Mouse (Mus musculus): ENCODE measurements at regions not wholly inside any gene's neighbourhood (a gene's known extent, or its start where the extent isn't known, plus 50 kb on each side); places are given as distances from the start of the nearest gene placed in this dataset.

- peak; percentile 22 to 34 for DNase-seq (ENCODE audit: low spot score in 2 of 2)
Measured at GRCm38 (mm10) chr9:41697611-41698467, 426.3 kb downstream of the Sorl1 start.

- no peak for DNase-seq (ENCODE audit: low spot score in 2 of 2)
Measured at GRCm38 (mm10) chr9:41697160-41697559, 426.9 kb downstream of the Sorl1 start.

- DNase-seq (ENCODE audit: low spot score in 2 of 2) = no peak
Measured at GRCm38 (mm10) chr9:41682911-41683310, 441.2 kb downstream of the Sorl1 start.

GRCm38 (mm10) chr9:41675656-41676055 is 448.4 kb downstream of the Sorl1 start:
- no peak for DNase-seq (ENCODE audit: low spot score in 2 of 2)

GRCm38 (mm10) chr9:41672958-41673357 is 451.1 kb downstream of the Sorl1 start:
- no peak for DNase-seq (ENCODE audit: low spot score in 2 of 2)

- peak in 1 of 2 experiments; percentile 13 for DNase-seq (ENCODE audit: low spot score in 2 of 2)
Measured at GRCm38 (mm10) chr9:41668741-41669140, 455.4 kb downstream of the Sorl1 start.

GRCm38 (mm10) chr9:41665000-41665685 is 459.0 kb downstream of the Sorl1 start:
- peak; percentile 26 to 55 for DNase-seq (ENCODE audit: low spot score in 2 of 2)

GRCm38 (mm10) chr9:41660576-41660975 is 463.5 kb downstream of the Sorl1 start:
- no peak for DNase-seq (ENCODE audit: low spot score in 2 of 2)

- no peak for DNase-seq (ENCODE audit: low spot score in 2 of 2)
Measured at GRCm38 (mm10) chr9:41660011-41660410, 464.1 kb downstream of the Sorl1 start.

- DNase-seq (ENCODE audit: low spot score in 2 of 2) = peak in 1 of 2 experiments; percentile 21
Measured at GRCm38 (mm10) chr9:41631564-41632205, 470.2 kb upstream of the Ubash3b start.

- no peak for DNase-seq (ENCODE audit: low spot score in 2 of 2)
Measured at GRCm38 (mm10) chr9:41621341-41621740, 459.8 kb upstream of the Ubash3b start.

GRCm38 (mm10) chr9:41614002-41614401 is 452.5 kb upstream of the Ubash3b start:
- DNase-seq (ENCODE audit: low spot score in 2 of 2) = no peak

GRCm38 (mm10) chr9:41612802-41613550 is 451.5 kb upstream of the Ubash3b start:
- no peak for DNase-seq (ENCODE audit: low spot score in 2 of 2)

GRCm38 (mm10) chr9:41612452-41612795 is 450.9 kb upstream of the Ubash3b start:
- DNase-seq (ENCODE audit: low spot score in 2 of 2) = peak in 1 of 2 experiments; percentile 55

GRCm38 (mm10) chr9:41611534-41612451 is 450.3 kb upstream of the Ubash3b start:
- DNase-seq (ENCODE audit: low spot score in 2 of 2) = peak in 1 of 2 experiments; percentile 69

GRCm38 (mm10) chr9:41610347-41610746 is 448.9 kb upstream of the Ubash3b start:
- no peak for DNase-seq (ENCODE audit: low spot score in 2 of 2)

GRCm38 (mm10) chr9:41606136-41606535 is 444.6 kb upstream of the Ubash3b start:
- no peak for DNase-seq (ENCODE audit: low spot score in 2 of 2)

GRCm38 (mm10) chr9:41604916-41605315 is 443.4 kb upstream of the Ubash3b start:
- no peak for DNase-seq (ENCODE audit: low spot score in 2 of 2)

- no peak for DNase-seq (ENCODE audit: low spot score in 2 of 2)
Measured at GRCm38 (mm10) chr9:41600778-41601177, 439.3 kb upstream of the Ubash3b start.

GRCm38 (mm10) chr9:41599874-41600273 is 438.4 kb upstream of the Ubash3b start:
- no peak for DNase-seq (ENCODE audit: low spot score in 2 of 2)

GRCm38 (mm10) chr9:41595749-41596148 is 434.3 kb upstream of the Ubash3b start:
- DNase-seq (ENCODE audit: low spot score in 2 of 2) = no peak
